Mouse (Mus musculus) spleen, embryonic (tissue): ENCODE results near the gene Sae1.
"Not testable (repeated sequence)": the region's sequence is repeated elsewhere in the genome, so short reads cannot be mapped to it uniquely, and the experiment has no call there.

Experiments
- CTCF ChIA-PET: fragments of 350-600 bp; sonication (Branson Sonifier 250); formaldehyde crosslinking; loops from one replicate; lab custom pipeline; 2022; lab: Charles Lee

Sae1 gene

DNA sequence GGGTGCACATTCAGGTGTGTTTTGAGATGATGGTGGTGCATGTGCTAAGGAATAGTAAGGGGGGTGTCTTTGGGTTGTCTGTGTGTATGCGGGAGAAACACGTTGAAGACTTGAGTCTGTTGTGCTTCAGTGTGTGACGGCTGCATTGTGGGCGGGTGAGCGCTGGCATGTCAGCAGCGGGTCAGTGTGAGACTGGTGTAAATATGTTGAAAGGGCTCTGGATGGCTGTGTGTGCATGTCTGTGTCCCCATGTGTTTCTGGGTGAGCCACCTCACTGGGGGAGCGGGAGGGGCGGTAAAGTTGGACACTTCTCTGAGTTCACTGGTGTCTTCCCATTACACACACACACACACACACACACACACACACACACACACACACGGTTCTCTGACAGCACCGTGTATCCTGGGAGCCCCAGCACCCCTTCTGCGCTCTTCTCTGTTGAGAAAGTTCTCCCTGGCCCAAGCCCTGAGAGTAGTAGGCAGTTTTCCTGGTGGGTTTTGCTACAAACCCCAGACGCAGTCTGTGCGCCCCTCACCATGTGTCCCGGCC, 76.1 kb downstream of the Sae1 start:
- CTCF ChIA-PET = interaction anchor here (0.6 to 0.8 kb wide), 6 partner anchors 12 to 306 kb away, joined by 3 to 7 read pairs (median 4); no protein-coding TSS in a partner anchor

GRCm38 (mm10) chr7:16310521-16311452, 76.8 kb downstream of the Sae1 start:
- CTCF ChIA-PET = interaction anchor here (0.6 to 0.8 kb wide), 8 partner anchors 11 to 306 kb away, joined by 3 to 11 read pairs (median 4); no protein-coding TSS in a partner anchor

- CTCF ChIA-PET = interaction anchor here (0.6 to 0.7 kb wide), 2 partner anchors 90 to 285 kb away, joined by 4 to 11 read pairs; no protein-coding TSS in a partner anchor
Observed at GRCm38 (mm10) chr7:16310020-16310520, 77.5 kb downstream of the Sae1 start.

DNA sequence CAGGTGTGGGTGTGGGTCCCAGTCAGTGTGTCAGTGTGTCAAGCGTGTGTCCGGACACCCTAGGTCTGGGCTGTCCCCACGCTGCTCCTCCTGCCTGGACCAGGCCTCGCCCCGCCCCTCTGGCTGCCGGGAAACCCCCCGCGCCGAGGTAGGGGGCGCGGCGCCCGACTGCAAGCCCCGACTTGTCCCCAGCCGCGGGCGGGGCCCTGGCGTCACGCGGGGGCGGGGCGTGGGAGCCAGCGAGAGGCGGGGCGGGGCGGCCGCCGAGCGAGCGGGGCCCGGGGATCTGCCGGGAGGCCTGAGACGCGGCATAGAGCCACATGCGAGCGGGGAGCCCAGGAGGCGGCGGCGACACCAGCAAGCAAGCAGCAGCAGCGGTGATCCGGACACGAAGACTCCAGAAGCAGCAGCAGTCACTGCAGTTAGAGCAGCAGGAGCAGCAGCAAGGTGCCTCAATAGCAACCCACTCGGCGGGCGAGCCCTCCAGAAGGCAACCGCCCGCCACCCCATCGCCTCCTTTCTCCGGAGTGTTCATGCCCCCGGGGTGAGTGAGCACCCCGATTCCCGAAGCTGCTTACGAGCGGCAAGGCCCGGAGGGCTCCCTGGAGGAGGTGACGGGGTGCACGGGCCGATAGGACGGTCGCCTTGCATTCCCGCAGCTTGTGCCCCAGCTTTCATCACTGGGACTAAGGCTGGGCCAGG, 78.1 kb downstream of the Sae1 start:
- CTCF ChIA-PET = no interaction called here

GRCm38 (mm10) chr7:16308555-16309317, 78.9 kb downstream of the Sae1 start:
- CTCF ChIA-PET = no interaction called here

DNA sequence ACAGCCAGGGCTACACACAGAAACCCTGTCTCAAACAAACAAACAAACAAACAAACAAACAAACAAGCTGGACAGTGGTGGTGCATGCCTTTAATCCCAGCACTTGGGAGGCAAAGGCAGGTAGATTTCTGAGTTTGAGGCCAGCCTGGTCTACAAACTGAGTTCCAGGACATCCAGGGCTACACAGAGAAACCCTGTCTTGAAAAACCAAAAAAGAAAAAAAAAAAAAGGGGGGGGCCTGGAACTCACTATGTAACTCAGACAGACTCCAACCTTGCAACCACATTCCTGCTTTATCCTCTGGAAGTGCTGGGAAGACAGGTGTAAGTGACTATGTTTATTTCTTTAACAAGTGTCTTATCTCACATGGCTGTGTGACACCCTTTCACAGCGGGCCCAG, 79.5 kb downstream of the Sae1 start, which contains the start of gene Bbc3:
Gene Bbc3 (plus strand): TSS at position 301 of the 400 bp plus-strand sequence.
- CTCF ChIA-PET = not testable (repeated sequence)

GRCm38 (mm10) chr7:16307141-16307540, 80.5 kb downstream of the Sae1 start:
- CTCF ChIA-PET = interaction anchor here (0.5 to 0.7 kb wide), 3 partner anchors 10 to 77 kb away, joined by 3 to 9 read pairs (median 8); no protein-coding TSS in a partner anchor

- CTCF ChIA-PET = interaction anchor here (0.6 to 1.0 kb wide), 3 partner anchors 12 to 26 kb away, joined by 3 to 4 read pairs (median 3); partner anchors contain the start of gene Inafm1
Observed at GRCm38 (mm10) chr7:16299419-16300035, 88.1 kb downstream of the Sae1 start.

DNA sequence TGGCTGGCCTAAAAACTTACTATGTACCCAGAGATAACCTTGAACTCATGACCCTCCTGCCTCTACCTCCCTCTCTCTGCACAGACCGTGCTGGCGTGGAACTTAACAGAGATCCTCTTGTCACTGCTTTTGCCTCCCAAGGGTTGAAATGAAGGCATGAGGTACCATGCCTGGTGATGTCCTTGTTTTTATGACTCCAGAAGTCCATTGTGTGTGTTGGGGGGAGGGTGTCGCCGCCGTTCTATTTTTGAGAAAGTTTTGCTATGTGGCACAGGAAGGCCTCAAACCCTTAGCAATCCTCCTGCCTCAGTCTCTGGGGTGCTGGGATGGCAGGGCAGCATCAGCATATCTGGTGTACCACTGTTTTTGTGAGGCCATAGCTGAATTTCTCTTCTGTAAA, 88.7 kb downstream of the Sae1 start:
- CTCF ChIA-PET = interaction anchor here (1.0 kb wide), 1 partner anchor 25 kb away, joined by 3 read pairs; the partner anchor contains the start of gene Inafm1

- CTCF ChIA-PET = interaction anchor here (0.7 kb wide), 1 partner anchor 377 kb away, joined by 7 read pairs; no protein-coding TSS in a partner anchor
Observed at GRCm38 (mm10) chr7:16297616-16298015, 90.0 kb downstream of the Sae1 start.

- CTCF ChIA-PET = interaction anchor here (0.7 kb wide), 2 partner anchors 10 to 376 kb away, joined by 7 to 8 read pairs; no protein-coding TSS in a partner anchor
Observed at GRCm38 (mm10) chr7:16296766-16297390, 90.7 kb downstream of the Sae1 start.

- CTCF ChIA-PET = no interaction called here
Observed at GRCm38 (mm10) chr7:16296146-16296545, 91.5 kb downstream of the Sae1 start.

DNA sequence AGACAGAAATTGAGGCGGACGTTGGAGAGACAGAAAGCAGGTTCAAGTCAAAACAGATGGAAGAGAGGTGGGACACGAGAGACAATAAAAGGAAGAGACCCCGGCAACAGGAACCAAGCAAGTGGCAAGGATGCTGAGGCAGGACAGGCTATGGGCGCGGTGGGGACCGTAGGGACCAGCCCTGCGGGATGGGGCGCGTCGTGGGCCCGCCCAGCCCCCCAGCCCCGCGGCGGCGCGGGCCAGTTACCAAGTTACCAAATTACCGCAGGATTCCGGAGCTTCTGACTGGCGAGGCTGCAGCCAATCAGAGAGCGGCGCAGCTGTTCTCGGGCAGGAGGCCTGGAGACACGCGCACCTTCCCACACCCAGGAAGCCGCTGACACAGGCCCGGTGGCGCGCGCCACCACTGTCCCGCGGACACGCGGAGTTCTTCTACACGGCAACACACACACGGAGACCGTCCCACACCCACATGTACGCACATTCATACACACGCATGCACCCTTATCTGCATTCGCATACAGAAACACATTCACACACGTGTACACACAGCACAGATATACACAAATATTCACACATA, 92.2 kb downstream of the Sae1 start:
- CTCF ChIA-PET = interaction anchor here (0.6 to 1.9 kb wide), 5 partner anchors 19 to 158 kb away, joined by 3 to 8 read pairs (median 4); no protein-coding TSS in a partner anchor

- CTCF ChIA-PET = interaction anchor here (0.6 to 1.9 kb wide), 6 partner anchors 16 to 158 kb away, joined by 3 to 8 read pairs (median 4); no protein-coding TSS in a partner anchor
Observed at GRCm38 (mm10) chr7:16294837-16295236, 92.8 kb downstream of the Sae1 start.

GRCm38 (mm10) chr7:16294346-16294745, 93.3 kb downstream of the Sae1 start:
- CTCF ChIA-PET = interaction anchor here (0.6 to 1.9 kb wide), 5 partner anchors 17 to 88 kb away, joined by 3 to 8 read pairs (median 4); no protein-coding TSS in a partner anchor

DNA sequence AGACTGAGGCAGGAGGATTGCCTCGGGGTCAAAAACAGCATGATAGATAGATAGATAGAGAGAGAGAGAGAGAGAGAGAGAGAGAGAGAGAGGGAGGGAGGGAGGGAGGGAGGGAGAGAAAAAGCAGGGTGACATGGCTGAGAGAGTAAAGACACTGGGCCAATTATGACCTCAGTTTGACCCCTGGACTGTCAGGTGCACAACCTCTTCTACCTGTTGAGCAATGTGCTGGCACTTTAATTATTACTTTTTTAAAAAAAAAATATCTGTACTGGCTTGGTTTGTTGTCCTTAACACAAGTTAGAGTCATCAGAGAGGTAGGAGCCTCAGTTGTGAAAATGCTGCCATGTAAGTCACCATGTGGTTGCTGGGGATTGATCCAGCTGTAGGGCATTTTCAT, 99.8 kb downstream of the Sae1 start:
- CTCF ChIA-PET = interaction anchor here (0.6 to 0.7 kb wide), 3 partner anchors 25 to 325 kb away, joined by 3 to 4 read pairs (median 3); no protein-coding TSS in a partner anchor

GRCm38 (mm10) chr7:16287016-16287415, 100.6 kb downstream of the Sae1 start:
- CTCF ChIA-PET = interaction anchor here (0.6 to 0.7 kb wide), 2 partner anchors 24 to 324 kb away, joined by 3 to 4 read pairs; no protein-coding TSS in a partner anchor
